Mouse (Mus musculus) megakaryocyte, embryonic 14.5 days (primary cell): ENCODE measurements around the gene Tomm40l.

Experiments
- FLI1 ChIP-seq: IDR thresholded peaks from 2 replicates; pipeline ENCODE4 v1.6.1; 2012; ENCODE audit warnings: low read length, inconsistent platforms, mixed read lengths
- GATA1 ChIP-seq: IDR thresholded peaks from 3 replicates; pipeline ENCODE4 v1.6.1; 2012; ENCODE audit warnings: mixed read lengths, low read length, inconsistent platforms, borderline replicate concordance

DNA sequence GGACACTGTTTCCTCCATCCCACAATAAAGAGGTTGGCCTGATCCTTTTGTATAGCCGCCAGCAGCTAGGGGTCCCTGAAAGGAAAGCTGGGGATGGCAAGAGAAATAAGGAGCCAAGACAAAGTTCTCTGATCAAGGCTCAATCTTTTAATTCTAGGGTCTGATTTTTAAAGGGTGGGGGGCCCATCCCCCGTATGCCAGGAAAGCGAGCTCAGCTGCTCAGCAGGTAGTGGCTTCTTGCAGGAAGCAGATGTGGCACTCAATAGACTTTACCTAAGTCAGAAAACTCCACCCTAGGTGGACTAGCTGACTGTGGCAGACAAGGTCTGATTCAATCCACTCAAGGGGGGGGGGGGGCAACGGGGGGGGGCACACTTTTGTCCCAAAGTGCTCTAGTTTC, 4.5 kb upstream of the Tomm40l start:
- TF ChIP-seq GATA1, result no peak
- no peak for TF ChIP-seq FLI1
